Mouse (Mus musculus) cerebellum, postnatal 10 days (tissue): ENCODE results near the gene Hc.

Experiments
- DNase-seq, 2 experiments: peaks; one replicate each; pipeline ENCODE4 v3.0.0; 2021; ENCODE audit warnings: mixed read lengths in 2 of 2

The Hc gene

GRCm38 (mm10) chr2:35048851-35049250, 12.4 kb downstream of the Hc start:
- DNase-seq, result peak; percentile 30 to 56

DNA sequence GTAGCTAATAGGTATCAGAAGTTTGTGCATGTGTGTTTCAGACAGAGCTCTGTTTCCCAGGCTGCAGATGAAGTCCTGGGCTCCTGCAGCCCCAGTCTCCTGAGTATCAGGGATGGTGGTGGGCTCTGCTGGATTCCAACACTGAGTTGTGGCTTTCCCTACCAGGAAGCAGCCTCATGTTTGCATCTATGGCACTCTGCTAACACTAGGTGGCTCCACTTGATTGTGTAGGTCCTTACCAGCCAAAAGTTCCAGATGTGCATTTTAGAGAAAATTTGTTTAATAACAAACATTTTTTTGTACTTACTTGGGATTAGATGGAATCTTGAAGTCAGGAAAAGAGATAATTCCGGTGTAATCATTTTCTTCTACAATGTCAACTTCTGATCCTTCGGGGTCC, 16.3 kb downstream of the Hc start:
- peak; percentile 22 to 23 for DNase-seq

- no peak for DNase-seq
Measured at GRCm38 (mm10) chr2:35038580-35039375, 22.5 kb downstream of the Hc start.

DNA sequence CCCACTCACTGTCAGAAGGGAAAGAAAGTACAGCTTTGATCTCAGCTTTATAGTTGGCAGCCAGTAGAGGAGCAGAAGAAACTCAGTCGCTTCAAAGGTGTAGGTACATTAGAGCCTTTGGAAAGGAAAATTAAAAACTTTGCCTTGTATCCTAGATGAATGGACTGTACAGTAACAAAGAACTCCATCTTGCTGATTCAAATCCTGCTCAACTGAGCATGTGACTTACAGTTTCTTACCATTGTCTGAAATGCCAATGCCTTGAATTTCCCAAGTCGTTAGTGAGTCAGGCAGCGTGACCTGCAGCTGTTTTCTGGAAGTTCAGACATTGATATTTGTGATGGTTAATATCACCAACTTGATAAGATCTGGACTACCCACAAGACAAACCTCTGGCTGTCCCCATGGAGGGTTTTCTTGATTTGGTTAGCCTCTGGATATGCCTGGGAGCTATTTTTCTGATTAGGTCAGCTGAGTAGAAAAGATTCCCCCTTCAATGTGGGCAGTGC, 36.5 kb downstream of the Hc start:
- no peak for DNase-seq

DNA sequence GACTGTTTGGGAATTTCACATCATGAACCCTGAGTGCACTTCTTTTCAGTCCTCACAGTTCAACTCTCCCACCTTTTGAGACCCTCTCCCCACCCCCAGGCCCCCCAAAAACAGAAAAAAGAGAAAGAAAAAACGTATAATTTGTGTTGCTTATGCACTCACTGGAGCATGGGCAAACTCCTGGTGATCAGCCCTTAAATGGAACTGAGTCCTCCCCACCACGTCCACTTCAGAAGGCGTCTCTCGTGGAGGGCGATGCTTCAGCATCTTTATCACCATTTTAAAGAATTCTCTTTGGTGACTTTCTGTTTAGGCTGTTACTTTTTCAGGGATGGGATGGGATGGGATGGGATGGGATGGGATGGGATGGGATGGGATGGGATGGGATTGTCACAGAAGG, 39.4 kb downstream of the Hc start:
- no peak for DNase-seq

- no peak for DNase-seq
Measured at GRCm38 (mm10) chr2:35015861-35016260, 45.4 kb downstream of the Hc start.

DNA sequence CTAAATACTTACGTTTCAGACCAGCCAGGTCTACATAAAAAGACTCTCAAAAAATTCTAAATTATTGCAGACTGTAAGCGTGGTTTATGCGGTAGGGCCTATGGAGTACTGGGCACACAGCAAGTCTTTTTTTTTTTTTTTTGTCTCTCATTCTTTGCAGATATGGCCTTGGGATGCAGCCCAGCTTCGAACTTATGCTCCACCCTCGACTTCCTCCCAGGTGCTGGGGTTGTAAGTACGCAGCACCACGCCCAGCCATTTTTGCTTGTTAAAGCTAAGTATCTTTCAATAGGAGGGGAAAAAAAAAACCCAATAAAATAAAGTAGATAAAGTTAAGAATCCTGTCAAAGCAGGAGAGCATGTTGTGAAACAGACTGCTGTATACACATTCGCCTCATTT, 49.6 kb downstream of the Hc start:
- DNase-seq, result no peak

GRCm38 (mm10) chr2:34998956-34999355, 62.3 kb downstream of the Hc start:
- no peak for DNase-seq

GRCm38 (mm10) chr2:34996506-34996905, 64.7 kb downstream of the Hc start:
- no peak for DNase-seq

DNA sequence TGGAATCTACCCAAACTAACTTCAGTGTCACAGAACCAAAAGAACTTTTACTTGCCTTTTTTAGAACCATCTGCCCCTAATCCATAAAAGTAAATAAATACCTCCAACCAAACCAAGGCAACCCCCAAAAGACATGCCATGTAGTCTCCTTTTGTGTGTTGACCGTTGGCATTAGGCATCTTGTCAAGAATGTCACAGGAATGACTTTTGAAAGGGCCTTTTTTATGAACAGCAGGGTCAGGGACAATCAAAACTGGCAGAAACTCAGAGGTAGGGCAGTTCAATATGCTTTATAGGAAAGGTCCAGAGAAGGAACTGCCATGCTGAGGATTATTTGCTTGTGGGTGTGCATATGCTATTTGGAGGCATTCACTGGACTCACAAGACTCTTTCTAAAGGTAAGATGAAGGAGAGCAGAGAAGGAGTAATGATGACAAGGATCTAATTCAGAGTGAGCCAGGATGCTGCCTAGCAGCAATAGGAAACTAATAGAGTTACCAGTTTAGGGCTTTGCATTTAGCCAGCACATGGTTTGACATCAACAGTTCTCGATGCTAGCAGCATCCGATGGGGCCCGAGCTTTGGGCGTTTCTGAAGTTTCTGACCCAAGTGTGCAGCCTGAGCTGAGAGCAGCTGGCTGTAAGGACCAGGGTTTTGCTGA, 67.4 kb downstream of the Hc start:
- DNase-seq, result no peak

DNA sequence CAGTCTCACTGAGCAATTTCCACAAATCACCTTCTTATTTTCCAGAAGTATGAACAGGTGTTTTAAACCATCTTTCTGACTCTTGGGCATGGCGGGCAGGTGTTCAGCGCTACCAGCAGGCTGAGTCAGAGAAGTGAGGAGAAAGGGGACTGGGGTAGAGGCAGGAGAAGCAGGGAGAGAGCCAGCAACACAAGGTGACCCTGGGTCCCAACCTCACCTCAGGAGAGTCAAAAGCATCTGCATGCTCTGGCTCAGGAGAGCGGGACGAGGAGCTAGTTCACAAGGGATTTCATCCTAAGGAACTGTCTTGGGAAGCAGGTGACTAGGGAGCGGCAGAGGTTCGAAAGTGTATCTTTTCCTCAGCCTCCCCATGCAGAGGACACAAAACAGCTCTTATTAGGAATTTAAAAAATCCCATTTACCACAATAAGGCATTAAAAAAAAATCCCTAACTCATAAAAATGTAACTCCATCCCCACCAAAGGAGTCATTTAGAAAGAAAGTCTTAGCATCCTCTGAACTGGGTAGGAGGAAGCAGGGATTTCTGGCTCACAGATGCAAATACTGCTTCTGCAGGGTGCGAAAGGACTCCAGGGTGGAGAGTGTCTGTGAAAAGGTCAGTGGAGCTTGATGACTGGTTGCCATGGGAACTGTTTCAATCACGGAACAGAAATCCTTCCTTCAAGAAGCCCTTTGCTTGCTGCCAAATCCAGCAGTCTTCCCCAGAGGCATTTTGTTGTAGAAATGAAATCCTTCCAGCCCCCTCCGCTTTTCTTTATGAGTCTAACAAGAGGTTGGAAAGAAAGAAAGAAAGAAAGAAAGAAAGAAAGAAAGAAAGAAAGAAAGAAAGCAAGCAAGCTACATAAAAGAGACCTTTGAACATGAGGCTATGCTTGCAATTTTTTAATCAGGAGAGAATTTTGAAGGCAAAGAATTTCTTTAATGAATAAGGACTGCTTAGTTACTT, 68.2 kb downstream of the Hc start:
- DNase-seq, result peak; percentile 73 to 78

- no peak for DNase-seq
Measured at GRCm38 (mm10) chr2:34991966-34992365, 69.3 kb downstream of the Hc start.

DNA sequence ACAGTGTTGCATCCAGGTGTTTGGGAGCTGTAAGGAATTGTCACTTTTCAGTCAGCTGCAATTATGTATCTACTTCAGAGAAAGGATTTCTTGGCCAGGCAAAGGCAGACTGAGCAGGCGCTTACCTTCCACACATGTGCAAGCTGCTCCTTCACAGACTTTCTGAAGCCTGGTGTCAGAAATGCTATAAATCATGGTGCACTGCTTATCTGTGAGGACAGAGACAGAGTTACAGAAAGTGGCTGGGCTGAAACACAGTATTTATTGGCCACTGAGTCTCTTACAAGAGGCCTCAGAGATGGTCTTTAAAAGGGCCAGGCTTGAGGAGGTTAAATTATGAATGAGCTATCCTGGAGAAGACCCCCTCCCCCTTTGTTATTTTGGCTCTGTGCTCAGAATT, 71.5 kb downstream of the Hc start:
- DNase-seq, result no peak

GRCm38 (mm10) chr2:34987595-34987994, 73.6 kb downstream of the Hc start:
- DNase-seq, result no peak

GRCm38 (mm10) chr2:34984885-34985284, 76.4 kb downstream of the Hc start:
- no peak for DNase-seq

GRCm38 (mm10) chr2:34982906-34983698, 78.1 kb downstream of the Hc start:
- DNase-seq, result no peak

DNA sequence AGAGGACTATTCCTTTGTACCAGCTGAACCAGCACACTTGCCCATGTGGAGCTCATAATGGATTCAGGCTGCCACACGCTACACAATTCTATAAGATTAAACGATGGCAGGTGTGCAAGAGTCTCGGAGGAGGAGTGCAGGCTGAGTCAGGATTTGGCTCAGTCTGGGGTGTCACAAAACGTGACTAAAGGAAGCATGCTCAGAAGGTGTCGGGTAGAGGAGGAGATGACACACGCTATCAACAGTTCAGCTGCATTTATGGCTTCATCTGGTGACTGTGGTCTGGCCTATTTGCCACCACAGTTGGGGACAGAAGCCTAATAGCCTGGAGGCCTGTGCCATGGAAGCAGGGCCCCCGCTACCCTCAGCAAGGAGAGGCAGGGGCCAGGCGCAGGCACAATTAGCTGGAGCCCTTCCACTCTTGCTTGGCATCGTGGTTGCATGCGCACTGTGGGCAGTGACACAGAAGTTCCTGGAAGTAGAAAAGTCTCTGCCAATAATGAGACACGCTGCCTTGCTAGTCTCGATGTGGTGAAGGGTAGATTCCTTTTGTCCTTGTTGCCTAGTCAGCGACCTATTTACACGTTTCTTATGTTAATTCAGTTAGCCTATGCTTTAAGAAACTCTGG, 79.0 kb downstream of the Hc start:
- peak; percentile 46 to 59 for DNase-seq

- DNase-seq, result no peak
Measured at GRCm38 (mm10) chr2:34979459-34980011, 81.7 kb downstream of the Hc start.

- DNase-seq, result no peak
Measured at GRCm38 (mm10) chr2:34978226-34978625, 83.0 kb downstream of the Hc start.

- no peak for DNase-seq
Measured at GRCm38 (mm10) chr2:34976945-34977658, 84.1 kb downstream of the Hc start.

DNA sequence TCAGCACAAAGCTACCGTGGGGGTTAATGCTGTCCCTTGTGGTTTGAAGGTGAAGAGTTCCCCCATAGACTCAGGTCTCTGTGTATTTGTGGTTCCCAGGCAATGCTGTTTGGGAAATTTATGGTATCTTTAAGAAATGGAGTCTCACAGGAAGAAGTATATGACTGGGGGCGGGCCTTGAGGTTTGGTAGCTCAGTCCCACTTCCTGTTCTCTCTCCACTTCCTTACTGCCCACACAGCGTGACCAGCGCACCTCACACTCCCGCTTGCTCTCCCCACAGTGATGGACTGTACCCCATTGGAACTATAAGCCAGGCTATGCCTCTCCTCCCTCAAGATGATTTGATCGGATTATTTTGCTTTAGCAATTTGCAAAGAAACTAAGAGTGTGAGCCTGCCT, 84.8 kb downstream of the Hc start:
- no peak for DNase-seq
